Mouse (Mus musculus) kidney, postnatal 10 days (tissue): Measurements from ENCODE around the gene Gclm.
"Not testable (repeated sequence)": the region's sequence is repeated elsewhere in the genome, so short reads cannot be mapped to it uniquely, and the experiment has no call there.

ENCODE experiments used
- DNase-seq: peaks from one replicate; pipeline ENCODE4 v3.0.0; 2021; ENCODE audit warnings: mixed read lengths

The Gclm gene

DNA sequence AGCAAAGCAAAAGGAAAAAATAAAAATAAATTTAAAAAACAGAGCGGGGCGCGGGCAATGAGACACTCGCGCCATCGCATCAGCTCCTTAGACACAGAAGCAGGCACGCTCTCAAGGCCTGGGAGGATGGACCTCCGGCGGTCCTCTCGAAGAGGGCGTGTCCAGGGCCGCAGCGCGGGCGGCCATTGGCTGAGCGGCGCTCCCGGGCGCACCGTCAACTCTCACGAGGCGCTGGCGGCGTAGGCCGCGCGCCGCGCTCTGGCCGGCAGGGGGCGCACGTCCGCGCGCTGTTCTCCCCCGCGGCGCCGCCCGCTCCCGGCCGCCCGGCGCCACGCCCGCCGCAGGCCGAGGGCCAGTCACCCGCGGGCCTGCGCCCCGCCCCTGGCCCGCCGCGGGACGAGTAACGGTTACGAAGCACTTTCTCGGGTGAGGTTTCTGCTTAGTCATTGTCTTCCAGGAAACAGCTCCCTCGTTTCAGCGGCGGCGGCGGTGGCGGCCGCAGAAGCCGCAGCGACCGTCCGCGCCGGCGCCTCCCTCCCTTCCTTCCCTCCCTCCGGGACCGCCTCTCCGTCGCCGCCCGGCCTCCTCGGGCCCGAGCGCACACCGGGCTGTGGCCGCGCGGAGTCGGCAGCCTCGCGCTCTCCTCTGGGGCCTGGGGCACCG lies at the start of gene Gclm:
Gene Gclm, plus strand, starts transcription at position 343 of the 663 bp plus-strand sequence.
- peak; percentile 96 for DNase-seq

DNA sequence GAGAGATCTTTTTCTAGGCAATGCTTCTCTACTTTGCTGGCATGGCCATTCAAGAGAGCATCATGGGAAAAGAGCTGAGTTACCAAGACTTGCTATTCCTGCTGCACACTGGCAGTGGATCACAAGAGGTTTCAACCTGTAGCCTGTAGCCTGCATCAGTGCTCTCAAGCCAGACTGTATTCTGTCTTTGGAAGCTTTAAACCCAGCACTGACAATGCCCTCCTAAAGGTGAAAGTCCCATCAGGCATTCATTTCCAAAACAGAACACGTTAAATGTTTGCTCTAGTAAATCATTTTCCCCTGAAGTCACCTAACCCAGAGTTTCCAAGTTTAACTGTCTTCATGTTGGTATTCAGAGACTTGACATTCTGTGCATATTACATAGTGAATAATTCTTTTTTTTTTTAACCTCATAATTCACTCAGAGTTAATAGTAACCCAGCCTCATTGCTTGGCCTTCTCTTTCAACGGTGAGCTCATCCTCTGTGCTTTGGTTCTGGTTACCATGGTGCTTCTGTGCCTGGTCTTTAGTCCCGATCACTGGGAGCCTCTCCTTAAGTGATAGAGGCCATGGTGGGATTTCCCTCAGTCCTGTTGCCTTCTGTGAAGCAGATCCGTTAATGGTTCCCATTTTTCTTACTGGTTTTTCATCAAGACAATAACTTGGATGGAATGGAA lies 48.6 kb upstream of the Gclm start:
- peak; percentile 33 for DNase-seq

DNA sequence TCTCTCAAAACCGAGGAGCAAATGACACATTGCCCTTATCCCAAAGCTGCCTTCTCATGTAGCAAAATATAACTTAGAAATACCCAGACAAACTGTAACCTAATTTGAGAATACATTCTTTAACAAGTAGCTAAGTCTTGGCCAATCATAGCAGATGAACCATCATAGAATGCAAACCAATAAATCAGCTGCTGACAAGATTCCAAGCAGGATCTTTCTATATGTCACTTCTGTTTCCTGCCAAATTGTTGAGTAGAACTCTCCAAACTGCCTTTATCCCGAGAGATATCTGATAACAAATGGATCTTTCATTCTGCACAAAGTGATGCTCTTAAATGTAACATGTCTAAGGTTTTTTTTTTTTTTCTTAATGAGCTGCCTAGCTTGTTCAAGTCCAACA lies 46.8 kb upstream of the Gclm start:
- DNase-seq = no peak

DNA sequence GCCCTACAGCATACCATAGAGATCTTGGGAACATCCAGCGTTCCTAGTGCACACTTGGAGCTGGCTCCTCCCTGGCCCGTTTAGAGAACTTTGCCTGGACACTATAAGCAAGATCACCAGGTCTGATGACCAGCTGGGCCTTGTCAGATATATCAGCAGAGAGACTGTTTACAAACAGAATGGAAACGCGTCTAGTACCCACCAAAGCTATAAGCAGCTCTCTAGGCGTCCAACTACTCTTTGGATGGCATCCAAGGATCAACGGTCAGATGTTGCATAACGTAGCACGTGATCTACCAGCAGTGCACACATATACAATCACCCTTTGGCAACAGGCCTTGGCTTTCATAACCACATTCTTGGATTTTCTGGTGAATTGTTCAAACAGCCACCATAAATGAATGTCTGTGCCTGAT lies 46.4 kb upstream of the Gclm start:
- DNase-seq = peak; percentile 80

DNA sequence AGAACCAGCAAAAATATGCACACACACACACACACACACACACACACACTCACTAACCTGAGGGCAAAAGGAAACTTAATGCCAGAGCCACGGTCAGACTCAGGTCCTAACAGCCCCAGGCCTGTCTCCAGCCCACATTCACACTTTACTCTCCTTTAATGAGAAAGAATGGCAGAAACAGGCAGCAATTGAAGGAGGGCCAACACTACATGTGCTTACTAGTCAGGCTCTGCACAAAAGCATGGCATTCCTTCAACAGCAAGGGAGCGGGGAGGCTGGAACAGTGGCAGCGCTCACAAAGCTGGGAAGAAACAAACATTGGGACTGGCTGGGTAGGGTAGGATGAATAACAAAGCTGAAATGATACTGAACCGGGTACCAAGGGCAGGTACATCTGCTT lies 45.8 kb upstream of the Gclm start:
- DNase-seq = no peak

DNA sequence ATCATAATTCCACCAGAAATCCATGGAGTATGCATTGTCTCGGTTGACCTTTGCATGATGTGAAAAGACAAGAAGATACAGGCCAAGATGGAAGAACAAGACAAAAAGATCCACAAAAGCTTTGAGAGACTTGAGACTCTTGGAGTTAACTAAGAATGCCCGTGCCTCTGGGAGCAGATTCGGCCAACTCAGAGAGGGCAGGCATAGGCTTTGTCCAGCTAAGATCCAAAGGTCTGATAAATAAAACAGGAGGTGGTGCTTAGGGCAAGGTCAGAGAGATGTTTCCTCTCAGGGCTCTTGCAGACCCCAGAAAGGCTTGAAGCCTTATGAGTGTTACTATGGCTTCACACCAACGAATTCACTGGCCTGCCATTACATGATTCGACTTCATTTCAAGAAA lies 45.3 kb upstream of the Gclm start:
- no peak for DNase-seq

DNA sequence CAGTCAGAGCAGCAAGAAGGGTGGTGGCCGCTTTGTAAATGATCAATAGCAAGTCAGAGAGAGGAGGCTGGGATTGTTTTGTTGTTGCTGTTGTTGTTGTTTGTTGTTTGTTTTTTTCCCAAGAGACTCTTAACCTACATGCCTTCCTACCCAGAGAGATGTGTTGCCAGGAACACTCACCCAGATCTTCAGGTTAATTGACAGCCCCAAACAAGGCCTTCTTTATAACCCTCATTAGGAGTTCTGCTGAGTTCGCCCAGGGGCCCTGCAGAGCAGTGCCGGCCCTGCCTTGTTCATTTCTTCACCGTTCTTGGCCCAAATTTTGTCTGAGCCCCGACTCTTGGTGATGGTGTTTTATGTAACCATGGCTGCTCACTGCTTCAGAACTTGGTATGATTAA lies 44.9 kb upstream of the Gclm start:
- DNase-seq = no peak

DNA sequence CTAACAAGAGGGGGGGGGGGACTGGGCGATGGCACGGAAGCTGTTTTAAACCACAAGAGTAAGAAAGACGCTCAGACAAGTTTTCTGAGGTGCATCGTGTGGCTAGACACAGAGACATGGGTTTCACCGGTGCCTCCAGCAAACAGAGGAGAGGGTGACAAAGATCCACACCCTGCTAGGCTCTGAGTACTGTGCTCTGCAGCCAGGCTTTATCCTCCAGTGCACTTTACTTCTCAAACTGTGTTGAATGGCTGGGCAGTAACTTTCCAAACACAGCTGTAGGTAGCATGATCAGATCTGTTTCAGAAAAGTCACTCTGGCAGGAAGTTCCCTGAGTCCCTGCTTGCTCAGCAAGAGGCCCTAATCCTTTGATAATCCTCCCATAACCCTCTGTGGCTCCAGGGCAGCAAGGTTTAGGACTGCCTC lies 43.0 kb upstream of the Gclm start:
- no peak for DNase-seq

DNA sequence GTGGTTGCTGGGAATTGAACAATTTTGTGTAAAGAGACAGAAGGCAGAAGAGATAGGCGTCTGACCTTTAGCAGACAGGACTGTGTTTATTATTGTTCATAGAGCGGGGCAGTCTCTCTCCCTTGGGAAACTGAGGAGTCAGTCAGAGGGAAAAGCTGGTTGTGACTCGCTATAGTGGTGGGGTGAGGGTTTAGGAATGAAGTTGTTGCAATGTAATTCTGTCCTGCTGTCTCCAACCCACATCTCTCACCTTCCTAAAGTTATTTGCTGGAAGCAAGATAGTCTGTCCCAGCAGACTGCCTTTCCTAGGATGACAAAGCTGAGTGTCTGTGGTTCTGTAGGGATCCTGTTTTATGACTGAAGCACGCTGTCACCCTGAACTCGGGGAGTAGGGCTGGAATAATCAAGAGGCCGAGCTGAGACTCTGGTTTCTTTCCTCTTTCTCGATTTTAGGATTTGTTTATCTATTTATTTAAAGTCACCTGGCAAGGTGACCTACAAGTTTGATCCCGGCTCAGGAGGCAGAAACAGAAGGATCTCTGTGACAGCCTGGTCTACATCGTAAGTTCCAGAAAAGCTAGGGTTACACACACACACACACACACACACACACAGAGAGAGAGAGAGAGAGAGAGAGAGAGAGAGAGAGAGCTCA lies 41.6 kb upstream of the Gclm start:
- DNase-seq = no peak

DNA sequence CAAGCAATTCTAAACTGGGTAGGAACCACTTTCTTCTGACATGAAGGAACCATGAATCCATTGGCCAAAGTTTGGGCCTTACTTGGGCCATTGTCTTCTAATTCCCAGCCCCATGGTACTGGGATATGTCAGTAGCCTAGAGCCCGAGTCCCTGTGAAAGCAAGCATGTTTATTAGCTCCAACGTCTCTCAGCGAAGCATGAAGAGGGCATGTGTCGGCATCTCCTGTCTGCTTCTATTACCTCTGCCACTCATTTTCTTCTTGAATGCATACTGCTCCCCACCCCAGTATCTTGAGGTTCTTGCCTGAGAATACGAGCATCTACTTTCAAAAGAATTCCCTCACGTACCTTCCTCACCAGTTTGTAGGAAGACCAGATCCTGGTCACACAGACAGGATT lies 39.6 kb upstream of the Gclm start:
- DNase-seq = no peak

DNA sequence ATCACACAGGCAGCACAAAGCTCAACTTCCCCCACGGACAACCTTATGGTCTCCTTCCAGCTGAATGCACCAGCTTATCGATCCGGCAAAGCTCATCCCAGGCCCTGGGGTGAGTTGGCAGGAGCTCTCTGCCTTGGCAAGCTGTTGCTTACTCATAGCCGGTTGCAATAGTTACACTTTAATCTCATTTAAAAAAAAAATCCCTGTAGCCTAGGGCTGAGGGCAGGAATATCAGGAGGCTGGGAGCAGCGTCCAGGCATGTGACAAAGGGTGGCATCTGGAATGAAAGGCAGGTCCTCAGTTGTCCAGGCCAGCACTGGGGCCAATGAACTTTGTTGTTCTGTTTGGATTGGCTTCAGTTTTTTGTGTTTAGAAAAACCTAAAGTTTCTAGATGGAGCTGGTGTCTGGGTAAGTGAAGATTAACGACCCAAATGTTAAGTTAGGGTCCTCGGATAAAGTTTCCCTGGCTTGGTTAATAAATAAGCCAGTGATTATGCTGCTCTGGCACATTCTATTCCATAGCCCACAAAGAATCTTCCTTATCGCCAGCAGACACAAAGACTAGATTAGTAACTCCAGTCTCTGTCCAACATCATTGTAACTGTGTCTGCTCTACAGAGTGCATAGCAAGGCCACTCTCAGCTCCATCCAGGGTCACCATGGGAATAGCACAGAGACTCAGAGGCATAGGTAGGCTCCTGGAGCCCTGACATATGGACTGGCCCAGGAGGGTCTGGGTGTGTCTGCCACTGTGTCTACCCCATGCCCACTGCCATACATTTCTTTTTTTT lies 38.9 kb upstream of the Gclm start:
- DNase-seq = peak; percentile 62

DNA sequence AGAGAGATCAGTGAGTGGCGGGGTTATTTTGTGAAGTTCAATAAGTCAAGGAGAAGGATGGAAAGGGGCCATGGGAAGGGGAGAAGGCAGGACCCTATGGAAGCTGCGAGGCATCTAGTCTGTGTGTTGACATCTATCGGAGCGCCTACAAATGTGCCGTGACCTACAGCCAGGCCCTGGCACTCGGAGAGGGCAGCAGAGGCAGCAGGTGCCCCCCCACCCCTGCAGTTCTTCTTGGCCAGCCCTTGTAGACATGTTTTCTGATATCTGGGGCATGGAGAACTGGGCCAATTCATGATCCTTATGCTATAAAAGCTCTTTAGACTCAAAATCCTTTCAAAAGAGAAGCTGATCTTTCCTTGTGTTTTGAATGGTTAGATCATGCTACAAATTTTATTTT lies 37.6 kb upstream of the Gclm start:
- DNase-seq = no peak

DNA sequence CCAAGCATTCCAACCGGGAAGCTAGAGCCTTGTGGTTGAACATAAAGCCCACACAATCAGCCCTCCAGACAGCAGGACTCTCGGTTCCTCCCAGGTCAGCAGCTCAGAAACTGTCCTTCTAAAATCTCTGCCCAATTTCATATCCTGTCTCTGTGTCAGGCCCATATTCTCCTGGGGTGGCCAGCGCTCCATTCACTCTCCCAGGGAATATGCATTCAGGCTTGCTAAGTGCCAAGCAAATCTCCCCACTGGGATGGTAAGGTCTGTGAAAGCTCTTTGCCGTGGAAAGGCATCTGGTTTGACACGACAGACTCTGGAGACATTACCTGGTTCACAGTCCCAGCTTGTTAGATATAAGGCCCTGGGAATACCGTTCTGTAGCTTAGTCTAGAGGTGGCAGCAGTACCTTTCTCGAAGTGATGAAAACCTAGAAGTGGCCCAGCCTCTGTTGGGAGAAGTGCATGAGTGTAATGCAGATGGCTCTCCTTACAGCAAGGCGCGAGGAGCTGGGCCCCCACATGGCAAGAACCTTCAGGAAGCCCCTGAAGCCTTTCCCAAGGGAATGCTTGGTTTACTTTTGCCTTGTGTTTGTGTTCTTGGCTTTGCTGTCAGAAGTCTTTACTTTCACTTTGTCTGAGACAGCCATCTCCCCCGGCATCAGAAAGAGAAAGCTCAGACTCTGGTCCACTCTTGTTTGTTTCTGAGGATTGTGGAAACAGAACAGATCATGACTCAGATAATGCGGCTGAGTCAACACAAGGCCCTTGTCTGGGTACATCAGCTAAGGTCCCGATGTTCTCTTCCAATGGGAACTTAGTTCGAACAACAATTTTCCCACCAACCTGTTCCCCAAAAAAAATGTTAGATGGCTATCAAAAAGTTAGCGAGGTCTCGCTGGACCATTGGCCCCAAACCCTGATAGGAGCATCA lies 36.8 kb upstream of the Gclm start:
- no peak for DNase-seq

DNA sequence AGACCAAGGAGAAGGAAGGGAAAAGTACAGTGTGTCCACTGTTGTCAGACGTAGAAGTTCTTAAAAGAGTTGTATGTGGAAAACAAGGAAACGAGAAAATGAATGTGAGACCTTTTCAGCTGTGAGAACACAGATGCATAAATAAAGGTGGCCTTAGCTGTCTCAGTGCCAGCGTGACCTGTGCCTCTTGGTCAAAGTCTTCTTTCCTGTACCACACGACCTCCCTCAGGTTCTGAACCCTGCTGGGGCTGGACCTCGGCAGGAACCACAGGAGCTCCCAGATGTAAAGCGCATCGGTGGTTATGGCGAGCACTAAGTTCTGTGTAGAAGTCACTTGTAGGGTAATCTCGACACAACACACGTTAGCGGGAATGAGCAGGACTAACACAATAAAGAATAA lies 35.8 kb upstream of the Gclm start:
- DNase-seq = peak; percentile 47

DNA sequence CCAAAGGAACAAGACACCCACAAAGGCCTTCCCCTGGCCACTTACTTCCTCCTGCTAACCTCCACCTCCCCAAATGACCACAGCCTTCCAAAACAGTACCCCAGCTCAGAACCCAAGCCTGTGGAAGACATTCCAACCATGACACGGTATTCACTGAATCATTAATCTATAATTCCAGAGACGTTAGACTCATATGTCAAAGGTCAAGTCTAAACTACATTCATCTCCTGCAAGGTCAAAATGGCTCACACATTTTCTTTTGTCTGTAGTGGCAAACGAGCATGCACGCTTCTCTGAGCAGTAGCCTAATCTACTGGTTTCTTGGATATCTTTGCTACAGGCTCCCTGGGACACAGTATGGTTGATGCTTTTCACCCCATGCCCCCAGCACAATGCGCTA lies 34.9 kb upstream of the Gclm start:
- no peak for DNase-seq

DNA sequence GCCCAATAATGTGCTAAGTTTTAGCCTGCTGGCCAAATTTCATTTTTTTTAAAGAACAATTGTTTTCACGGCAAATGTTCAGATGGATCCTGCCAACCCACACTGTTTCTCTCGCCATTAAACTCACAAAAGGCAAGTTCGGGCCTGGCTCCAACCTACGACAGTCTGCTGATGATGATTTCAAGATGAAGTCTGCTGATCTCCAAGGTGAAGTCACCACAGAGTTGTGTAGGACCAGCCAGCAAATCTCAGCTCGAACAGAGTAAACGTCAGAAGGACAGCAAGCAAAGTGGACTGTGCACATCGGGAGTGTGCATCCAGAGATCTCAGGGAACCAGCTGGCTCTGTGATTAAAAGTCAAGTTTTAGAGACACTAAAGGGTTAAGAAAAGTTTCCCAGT lies 34.5 kb upstream of the Gclm start:
- no peak for DNase-seq

DNA sequence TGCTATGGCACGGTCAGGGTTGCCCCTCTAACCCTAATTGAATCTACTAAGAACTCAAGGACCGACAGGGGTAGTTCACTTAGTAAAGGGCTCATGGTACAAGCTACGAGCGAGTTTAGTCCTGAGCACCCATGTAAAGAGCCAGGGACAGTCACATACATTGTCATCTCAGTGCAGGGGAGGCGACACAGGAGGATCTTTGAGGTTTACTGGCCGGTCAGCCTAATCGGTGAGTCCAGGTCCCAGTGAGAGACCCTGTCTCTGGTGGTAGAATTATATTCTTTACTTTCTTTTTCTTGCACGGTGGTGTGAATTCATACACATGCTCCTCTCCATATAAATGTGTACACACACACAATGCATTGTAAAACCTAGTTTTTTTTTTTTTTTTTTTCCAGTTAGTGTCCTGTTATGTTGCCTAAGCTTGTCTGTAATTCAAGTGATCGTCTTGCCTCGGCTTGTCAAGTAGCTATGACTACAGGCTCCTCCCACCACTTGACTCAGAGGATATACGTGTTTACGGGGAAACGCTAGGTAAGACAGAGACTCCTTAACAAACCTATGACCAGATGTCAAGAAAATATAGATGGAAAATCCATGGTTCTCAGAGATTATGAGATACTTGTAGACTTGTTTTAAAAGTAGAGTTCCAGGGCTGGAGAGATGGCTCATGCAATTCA lies 33.8 kb upstream of the Gclm start:
- no peak for DNase-seq

DNA sequence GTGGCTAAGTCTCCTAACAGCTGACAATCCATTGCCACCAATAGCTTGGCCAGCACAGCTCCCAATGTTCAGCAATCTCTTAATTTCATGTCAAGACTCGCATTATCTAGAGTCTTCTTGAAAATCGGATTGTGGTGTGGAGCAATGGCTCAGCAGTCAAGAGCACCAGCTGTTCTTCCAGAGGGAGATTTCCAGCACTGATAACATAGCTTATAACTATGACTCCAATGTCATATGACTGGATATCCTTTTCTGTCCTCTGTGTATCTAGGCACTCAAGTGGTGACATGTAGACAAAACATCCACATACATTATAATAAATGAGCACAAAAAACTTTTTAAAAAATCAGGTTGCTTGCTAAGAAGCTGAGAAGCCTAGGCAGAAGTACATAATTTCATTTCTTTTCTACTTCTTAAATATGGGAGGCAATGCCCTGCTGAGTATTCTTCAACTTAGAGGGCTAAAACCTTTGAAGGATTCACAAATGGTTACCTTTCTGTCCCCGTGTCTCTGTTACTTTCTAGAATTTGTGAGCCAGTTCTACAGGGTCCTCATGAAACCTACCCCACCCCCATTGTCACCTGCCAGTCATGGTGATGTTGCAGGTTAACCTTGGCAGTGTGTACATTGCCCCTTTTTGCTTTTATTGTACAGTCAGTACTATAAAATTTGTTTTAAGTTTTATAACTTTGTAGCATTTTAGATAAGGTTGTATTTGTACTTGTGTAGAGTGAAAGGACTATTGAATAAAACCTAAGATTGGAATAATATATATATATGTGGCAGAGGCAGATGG lies 23.9 kb upstream of the Gclm start:
- no peak for DNase-seq

DNA sequence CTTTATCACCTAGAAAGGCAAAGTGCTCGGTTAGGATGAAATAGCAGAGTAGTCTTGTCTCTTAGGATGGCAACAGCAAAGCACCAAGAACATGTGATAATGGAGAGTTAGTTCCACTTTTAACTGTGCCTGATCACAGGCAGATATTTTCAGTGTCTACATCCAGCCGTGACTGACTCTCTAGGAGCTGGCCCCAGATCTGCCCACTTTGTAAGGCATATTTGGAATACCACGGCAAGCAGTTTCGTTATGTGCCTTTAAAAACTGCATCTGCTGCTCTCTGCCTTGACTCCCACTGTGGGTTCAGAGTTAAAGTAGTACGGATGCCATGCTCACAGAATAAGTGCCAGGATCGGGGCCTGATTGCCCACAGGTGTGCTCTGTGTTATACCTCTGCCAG lies 18.4 kb upstream of the Gclm start:
- not testable (repeated sequence) for DNase-seq

DNA sequence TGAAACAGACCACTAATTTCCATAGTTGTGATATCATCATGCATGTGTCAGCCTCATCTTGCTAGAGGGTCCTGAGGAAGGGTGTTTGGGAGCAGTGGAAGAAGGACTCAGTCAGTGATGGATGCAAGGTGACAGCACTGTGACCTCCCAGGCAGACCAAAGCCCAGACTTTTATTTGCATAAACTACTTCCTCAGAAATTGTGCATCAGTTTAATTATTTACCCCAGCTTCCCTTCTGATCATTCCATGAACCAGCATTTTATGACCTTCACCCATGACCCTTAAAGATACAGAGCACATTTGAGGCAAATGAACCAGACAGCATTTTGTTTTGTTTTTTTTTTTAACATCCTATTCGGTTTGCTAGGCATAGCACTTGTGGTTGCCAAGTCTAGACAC lies 9.6 kb upstream of the Gclm start:
- DNase-seq = no peak

DNA sequence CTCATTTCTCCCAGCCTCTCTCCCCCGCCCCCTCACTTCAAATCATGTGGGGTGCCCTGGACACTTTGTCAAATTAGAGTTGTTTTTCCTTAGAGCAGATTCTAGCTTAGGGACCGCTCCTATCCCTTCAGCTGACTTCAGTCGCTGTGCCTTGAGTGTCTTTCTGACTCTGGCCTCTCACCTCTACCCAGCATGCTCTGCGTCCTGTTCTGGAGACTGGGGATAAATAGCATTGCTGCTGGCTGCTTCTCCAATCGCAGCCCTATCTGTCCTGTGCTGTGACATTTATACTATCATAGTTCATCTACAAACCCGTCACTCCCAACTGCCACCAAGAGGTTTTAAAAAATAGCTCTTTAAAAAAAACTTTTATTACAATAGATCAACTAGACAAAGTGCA lies 2.5 kb upstream of the Gclm start:
- DNase-seq = no peak
